Mouse (Mus musculus) megakaryocyte, embryonic 14.5 days (primary cell): ENCODE results near the gene Slc26a6. TPM values are rescaled to one million over a fixed set of nuclear protein-coding genes. Genes with fewer than 3 reads are reported as not detected.
A peak's percentile ranks its signal among the peaks of the same experiment; 100 is the strongest.

ENCODE experiments used
- H3K27me3 ChIP-seq: replicated peaks from 2 replicates; pipeline ENCODE3; 2012; ENCODE audit warnings: inconsistent platforms
- H3K36me3 ChIP-seq: replicated peaks from 2 replicates; pipeline ENCODE3; 2012; ENCODE audit warnings: low read length, inconsistent platforms, mixed read lengths
- H3K4me1 ChIP-seq: 2 replicates; pipeline ENCODE4 v1.6.1; 2012; ENCODE audit warnings: inconsistent platforms
- H3K4me3 ChIP-seq: replicated peaks from 2 replicates; pipeline ENCODE3; 2012; ENCODE audit warnings: moderate library complexity, mild to moderate bottlenecking, inconsistent platforms
- H3K9me3 ChIP-seq: 2 replicates; pipeline ENCODE4 v1.6.1; 2012; ENCODE audit warnings: inconsistent platforms
- FLI1 ChIP-seq: IDR thresholded peaks from 2 replicates; pipeline ENCODE4 v1.6.1; 2012; ENCODE audit warnings: low read length, inconsistent platforms, mixed read lengths
- GATA1 ChIP-seq: IDR thresholded peaks from 3 replicates; pipeline ENCODE4 v1.6.1; 2012; ENCODE audit warnings: mixed read lengths, low read length, inconsistent platforms, borderline replicate concordance
- polyA plus RNA-seq: library from polyadenylated mRNA; stranded (reverse); fragments of >175 nt; gene quantifications from 2 replicates; pipeline ENCODE4 v1.2.3, GENCODE M21; 2012; ENCODE audit warnings: low replicate concordance; ENCODE audit not compliant: insufficient read depth

The Slc26a6 gene
- polyA plus RNA-seq, 1 experiment = 8.6 TPM

GRCm38 (mm10) chr9:108832390-108833108, 20.5 kb upstream of the Slc26a6 start:
- peaks cover 23% of the 10 kb centered on the region for H3K4me1 ChIP-seq
- no peaks in the 10 kb centered on the region for H3K36me3 ChIP-seq
- peak overlapping the region; percentile 92 for H3K4me3 ChIP-seq
- H3K27me3 ChIP-seq = peaks cover 96% of the 10 kb centered on the region
- H3K9me3 ChIP-seq = 0 out of 2 replicates have a peak, but pooled peaks cover 6% of the 10 kb centered on the region
- TF ChIP-seq FLI1 (no peak), GATA1 (no peak)

GRCm38 (mm10) chr9:108842989-108843388, 10.1 kb upstream of the Slc26a6 start:
- H3K4me1 ChIP-seq = peaks cover 11% of the 10 kb centered on the region
- H3K36me3 ChIP-seq = no peaks in the 10 kb centered on the region
- no peaks in the 10 kb centered on the region for H3K9me3 ChIP-seq
- peak overlapping the region; percentile 84 for H3K4me3 ChIP-seq
- H3K27me3 ChIP-seq = peaks cover 86% of the 10 kb centered on the region
- TF ChIP-seq FLI1 (no peak), GATA1 (no peak)

GRCm38 (mm10) chr9:108845390-108845789, 7.7 kb upstream of the Slc26a6 start:
- Histone ChIP-seq H3K27me3 (peaks cover 88% of the 10 kb centered on the region), H3K36me3 (no peaks in the 10 kb centered on the region), H3K4me3 (no peak overlapping the region), H3K4me1 (peaks cover 15% of the 10 kb centered on the region), H3K9me3 (no peaks in the 10 kb centered on the region)
- TF ChIP-seq FLI1 (no peak), GATA1 (no peak)

- no peaks in the 10 kb centered on the region for H3K36me3 ChIP-seq
- no peaks in the 10 kb centered on the region for H3K9me3 ChIP-seq
- peaks cover 77% of the 10 kb centered on the region for H3K27me3 ChIP-seq
- no peak overlapping the region for H3K4me3 ChIP-seq
- TF ChIP-seq GATA1 = no peak
- TF ChIP-seq FLI1 = no peak
- H3K4me1 ChIP-seq = peaks cover 19% of the 10 kb centered on the region
These were observed 5.7 kb upstream of the Slc26a6 start for GRCm38 (mm10) chr9:108847374-108847773.

- no peak for TF ChIP-seq GATA1
- TF ChIP-seq FLI1 = no peak
- no peak overlapping the region for H3K4me3 ChIP-seq
- peaks cover 67% of the 10 kb centered on the region for H3K27me3 ChIP-seq
- no peaks in the 10 kb centered on the region for H3K9me3 ChIP-seq
- peaks cover 18% of the 10 kb centered on the region for H3K4me1 ChIP-seq
- H3K36me3 ChIP-seq = no peaks in the 10 kb centered on the region
These were observed 4.7 kb upstream of the Slc26a6 start for GRCm38 (mm10) chr9:108848419-108848818.

- TF ChIP-seq GATA1 = no peak
- no peak for TF ChIP-seq FLI1
- Histone ChIP-seq H3K4me1 (peaks cover 24% of the 10 kb centered on the region), H3K27me3 (peaks cover 21% of the 10 kb centered on the region), H3K9me3 (no peaks in the 10 kb centered on the region), H3K36me3 (peaks cover 25% of the 10 kb centered on the region), H3K4me3 (peak overlapping the region; percentile 95)
These were observed 655 bp downstream of the Slc26a6 start for GRCm38 (mm10) chr9:108853635-108854240.

GRCm38 (mm10) chr9:108854241-108854696, 1.2 kb downstream of the Slc26a6 start:
- Histone ChIP-seq H3K36me3 (peaks cover 30% of the 10 kb centered on the region), H3K4me3 (peak overlapping the region; percentile 95), H3K9me3 (no peaks in the 10 kb centered on the region), H3K27me3 (peaks cover 15% of the 10 kb centered on the region), H3K4me1 (peaks cover 24% of the 10 kb centered on the region)
- TF ChIP-seq GATA1 = no peak

- Histone ChIP-seq H3K4me1 (peaks cover 24% of the 10 kb centered on the region), H3K4me3 (no peak overlapping the region), H3K27me3 (peaks cover 11% of the 10 kb centered on the region), H3K9me3 (no peaks in the 10 kb centered on the region), H3K36me3 (peaks cover 38% of the 10 kb centered on the region)
- TF ChIP-seq FLI1 (no peak), GATA1 (no peak)
These were observed 2.3 kb downstream of the Slc26a6 start for GRCm38 (mm10) chr9:108855335-108855734.

GRCm38 (mm10) chr9:108858792-108859527, 5.9 kb downstream of the Slc26a6 start:
- Histone ChIP-seq H3K4me1 (peaks cover 7% of the 10 kb centered on the region), H3K36me3 (peaks cover 52% of the 10 kb centered on the region), H3K9me3 (no peaks in the 10 kb centered on the region), H3K4me3 (no peak overlapping the region), H3K27me3 (peaks cover 3% of the 10 kb centered on the region)
- TF ChIP-seq GATA1 (no peak), FLI1 (no peak)
